Mouse (Mus musculus): ENCODE results near the gene Cecr2. TPM values are rescaled to one million over a fixed set of nuclear protein-coding genes. Genes with fewer than 3 reads are reported as not detected.

Cecr2 gene
- polyA plus RNA-seq, 1 experiment from 2014 or later, result 6.6 TPM

GRCm38 (mm10) chr6:120772025-120772424 lies 105.9 kb downstream of the Cecr2 start:
- Histone ChIP-seq H3K27me3 (no peaks in the 10 kb centered on the region), H3K4me3 (replicated peaks) (no peak overlapping the region), H3K9me3 (replicated peaks) (no peaks in the 10 kb centered on the region), H3K27ac (replicated peaks) (no peak overlapping the region), H3K9ac (no peak overlapping the region), H3K4me1 (replicated peaks) (no peaks in the 10 kb centered on the region), H3K36me3 (replicated peaks) (peaks cover 14% of the 10 kb centered on the region), H3K4me2 (no peak overlapping the region)
- no peak for ATAC-seq (ENCODE audit: insufficient read depth)

GRCm38 (mm10) chr6:120773149-120773628 lies 107.0 kb downstream of the Cecr2 start, which contains the start of gene Slc25a18:
TSS of gene Slc25a18 (plus strand) at chr6:120773578.
- H3K27ac ChIP-seq (replicated peaks), result no peak within 1 kb of the TSS
- H3K36me3 ChIP-seq (replicated peaks), result peaks cover 8% of the 10 kb centered on the region
- no peaks in the 10 kb centered on the region for H3K27me3 ChIP-seq
- no peak within 1 kb of the TSS for H3K9ac ChIP-seq
- H3K4me2 ChIP-seq, result no peak within 1 kb of the TSS
- no peaks in the 10 kb centered on the region for H3K9me3 ChIP-seq (replicated peaks)
- H3K4me1 ChIP-seq (replicated peaks), result no peaks in the 10 kb centered on the region
- ATAC-seq (ENCODE audit: insufficient read depth), result no peak
- H3K4me3 ChIP-seq (replicated peaks), result no peak within 1 kb of the TSS
- 48% methylated on average over 5 of the region's 5 CpGs for WGBS (ENCODE audit: insufficient replicate concordance)

GRCm38 (mm10) chr6:120773763-120774162 lies 107.6 kb downstream of the Cecr2 start:
- H3K36me3 ChIP-seq (replicated peaks), result peaks cover 7% of the 10 kb centered on the region
- 84% methylated on average over 6 of the region's 6 CpGs for WGBS (ENCODE audit: insufficient replicate concordance)
- no peak for ATAC-seq (ENCODE audit: insufficient read depth)
- no peaks in the 10 kb centered on the region for H3K27me3 ChIP-seq
- no peaks in the 10 kb centered on the region for H3K4me1 ChIP-seq (replicated peaks)
- no peak overlapping the region for H3K9ac ChIP-seq
- no peak overlapping the region for H3K4me2 ChIP-seq
- H3K4me3 ChIP-seq (replicated peaks), result no peak overlapping the region
- H3K27ac ChIP-seq (replicated peaks), result no peak overlapping the region
- no peaks in the 10 kb centered on the region for H3K9me3 ChIP-seq (replicated peaks)

GRCm38 (mm10) chr6:120776286-120776685 lies 110.1 kb downstream of the Cecr2 start:
- no peak overlapping the region for H3K4me3 ChIP-seq (replicated peaks)
- ATAC-seq (ENCODE audit: insufficient read depth), result no peak
- H3K9ac ChIP-seq, result no peak overlapping the region
- H3K4me2 ChIP-seq, result no peak overlapping the region
- H3K36me3 ChIP-seq (replicated peaks), result peaks cover under 1% of the 10 kb centered on the region
- H3K9me3 ChIP-seq (replicated peaks), result no peaks in the 10 kb centered on the region
- no peaks in the 10 kb centered on the region for H3K27me3 ChIP-seq
- H3K4me1 ChIP-seq (replicated peaks), result no peaks in the 10 kb centered on the region; the same call in 1 of the 2 replicates
- 64% methylated on average over 3 of the region's 3 CpGs for WGBS (ENCODE audit: insufficient replicate concordance)
- no peak overlapping the region for H3K27ac ChIP-seq (replicated peaks)

- no peak overlapping the region for H3K4me2 ChIP-seq
Observed at GRCm38 (mm10) chr6:120777533-120777932, 111.4 kb downstream of the Cecr2 start.

GRCm38 (mm10) chr6:120778226-120778625 lies 112.1 kb downstream of the Cecr2 start:
- Histone ChIP-seq H3K4me1 (replicated peaks) (peaks cover 4% of the 10 kb centered on the region; the same call in 1 of the 2 replicates), H3K36me3 (replicated peaks) (no peaks in the 10 kb centered on the region), H3K9ac (no peak overlapping the region), H3K4me2 (no peak overlapping the region), H3K27me3 (no peaks in the 10 kb centered on the region), H3K4me3 (replicated peaks) (no peak overlapping the region), H3K9me3 (replicated peaks) (no peaks in the 10 kb centered on the region), H3K27ac (replicated peaks) (no peak overlapping the region)
- WGBS (ENCODE audit: insufficient replicate concordance), result 68% methylated on average over 3 of the region's 3 CpGs
- no peak for ATAC-seq (ENCODE audit: insufficient read depth)

More at GRCm38 (mm10) chr6:120777533-120777932, 111.4 kb downstream of the Cecr2 start:
- no peaks in the 10 kb centered on the region for H3K9me3 ChIP-seq (replicated peaks)
- H3K4me3 ChIP-seq (replicated peaks), result no peak overlapping the region
- H3K27ac ChIP-seq (replicated peaks), result no peak overlapping the region
- peaks cover 4% of the 10 kb centered on the region; the same call in 1 of the 2 replicates for H3K4me1 ChIP-seq (replicated peaks)
- ATAC-seq (ENCODE audit: insufficient read depth), result no peak
- WGBS (ENCODE audit: insufficient replicate concordance), result 78% methylated on average over 9 of the region's 9 CpGs
- no peaks in the 10 kb centered on the region for H3K27me3 ChIP-seq
- no peaks in the 10 kb centered on the region for H3K36me3 ChIP-seq (replicated peaks)
- H3K9ac ChIP-seq, result no peak overlapping the region

GRCm38 (mm10) chr6:120782948-120783347 lies 116.8 kb downstream of the Cecr2 start:
- Histone ChIP-seq H3K27ac (replicated peaks) (no peak overlapping the region), H3K4me1 (replicated peaks) (peaks cover 35% of the 10 kb centered on the region), H3K9me3 (replicated peaks) (no peaks in the 10 kb centered on the region), H3K4me3 (replicated peaks) (no peak overlapping the region), H3K27me3 (no peaks in the 10 kb centered on the region), H3K9ac (no peak overlapping the region), H3K36me3 (replicated peaks) (no peaks in the 10 kb centered on the region), H3K4me2 (no peak overlapping the region)
- WGBS (ENCODE audit: insufficient replicate concordance), result 44% methylated on average over 2 of the region's 2 CpGs
- no peak for ATAC-seq (ENCODE audit: insufficient read depth)

GRCm38 (mm10) chr6:120784351-120784750 lies 118.2 kb downstream of the Cecr2 start:
- Histone ChIP-seq H3K9me3 (replicated peaks) (no peaks in the 10 kb centered on the region), H3K4me1 (replicated peaks) (peaks cover 45% of the 10 kb centered on the region)

GRCm38 (mm10) chr6:120788068-120788607 lies 122.0 kb downstream of the Cecr2 start:
- no peak overlapping the region for H3K4me3 ChIP-seq (replicated peaks)
- H3K9me3 ChIP-seq (replicated peaks), result no peaks in the 10 kb centered on the region
- peaks cover 71% of the 10 kb centered on the region for H3K4me1 ChIP-seq (replicated peaks)
- no peaks in the 10 kb centered on the region for H3K27me3 ChIP-seq
- peaks cover 29% of the 10 kb centered on the region for H3K36me3 ChIP-seq (replicated peaks)
- H3K27ac ChIP-seq (replicated peaks), result no peak overlapping the region
- H3K4me2 ChIP-seq, result no peak overlapping the region
- ATAC-seq (ENCODE audit: insufficient read depth), result no peak
- WGBS (ENCODE audit: insufficient replicate concordance), result 72% methylated on average over 5 of the region's 5 CpGs
- no peak overlapping the region for H3K9ac ChIP-seq

More at GRCm38 (mm10) chr6:120784351-120784750, 118.2 kb downstream of the Cecr2 start:
- no peak overlapping the region for H3K27ac ChIP-seq (replicated peaks)
- no peak overlapping the region for H3K9ac ChIP-seq
- no peak overlapping the region for H3K4me3 ChIP-seq (replicated peaks)
- WGBS (ENCODE audit: insufficient replicate concordance), result 71% methylated on average over 7 of the region's 7 CpGs
- no peaks in the 10 kb centered on the region for H3K27me3 ChIP-seq
- ATAC-seq (ENCODE audit: insufficient read depth), result no peak
- H3K36me3 ChIP-seq (replicated peaks), result peaks cover 3% of the 10 kb centered on the region; the same call in 1 of the 2 replicates
- no peak overlapping the region for H3K4me2 ChIP-seq

- Histone ChIP-seq H3K27me3 (no peaks in the 10 kb centered on the region), H3K9me3 (replicated peaks) (no peaks in the 10 kb centered on the region), H3K4me1 (replicated peaks) (peaks cover 75% of the 10 kb centered on the region), H3K4me3 (replicated peaks) (no peak overlapping the region), H3K4me2 (no peak overlapping the region), H3K36me3 (replicated peaks) (peaks cover 37% of the 10 kb centered on the region), H3K9ac (no peak overlapping the region), H3K27ac (replicated peaks) (no peak overlapping the region)
- no peak for ATAC-seq (ENCODE audit: insufficient read depth)
Observed at GRCm38 (mm10) chr6:120788904-120789303, 122.7 kb downstream of the Cecr2 start.

- Histone ChIP-seq H3K4me1 (replicated peaks) (peaks cover 64% of the 10 kb centered on the region), H3K36me3 (replicated peaks) (peaks cover 49% of the 10 kb centered on the region), H3K9ac (no peak overlapping the region), H3K27ac (replicated peaks) (peak overlapping the region; percentile 67), H3K4me3 (replicated peaks) (no peak overlapping the region), H3K4me2 (no peak overlapping the region), H3K27me3 (no peaks in the 10 kb centered on the region), H3K9me3 (replicated peaks) (no peaks in the 10 kb centered on the region)
- WGBS (ENCODE audit: insufficient replicate concordance), result 53% methylated on average over 11 of the region's 11 CpGs
- peak; percentile 67 for ATAC-seq (ENCODE audit: insufficient read depth)
Observed at GRCm38 (mm10) chr6:120790153-120790552, 124.0 kb downstream of the Cecr2 start.

GRCm38 (mm10) chr6:120790717-120791116 lies 124.5 kb downstream of the Cecr2 start:
- Histone ChIP-seq H3K4me2 (no peak overlapping the region), H3K27ac (replicated peaks) (peak overlapping the region; percentile 67), H3K9ac (no peak overlapping the region), H3K4me1 (replicated peaks) (peaks cover 59% of the 10 kb centered on the region), H3K4me3 (replicated peaks) (no peak overlapping the region), H3K27me3 (no peaks in the 10 kb centered on the region), H3K36me3 (replicated peaks) (peaks cover 55% of the 10 kb centered on the region), H3K9me3 (replicated peaks) (no peaks in the 10 kb centered on the region)
- WGBS (ENCODE audit: insufficient replicate concordance), result 71% methylated on average over 5 of the region's 5 CpGs
- no peak for ATAC-seq (ENCODE audit: insufficient read depth)

Data from liver, embryonic 15.5 days (tissue).